Mouse (Mus musculus) ovary, postnatal 14 days (tissue): ENCODE results near the gene Agl.
A peak's percentile ranks its signal among the peaks of the same experiment; 100 is the strongest.
"Not testable (repeated sequence)": the region's sequence is repeated elsewhere in the genome, so short reads cannot be mapped to it uniquely, and the experiment has no call there.

Source experiments
- DNase-seq: peaks from one replicate; pipeline ENCODE4 v3.0.0; 2022; ENCODE audit warnings: low spot score

Gene Agl

GRCm38 (mm10) chr3:116815916-116816315 lies 8.0 kb upstream of the Agl start:
- no peak for DNase-seq

- DNase-seq, result no peak
Measured at GRCm38 (mm10) chr3:116815305-116815797, 7.4 kb upstream of the Agl start.

GRCm38 (mm10) chr3:116812946-116813345 lies 5.0 kb upstream of the Agl start:
- no peak for DNase-seq

- DNase-seq, result not testable (repeated sequence)
Measured at GRCm38 (mm10) chr3:116810351-116810750, 2.4 kb upstream of the Agl start.

- DNase-seq, result no peak
Measured at GRCm38 (mm10) chr3:116809221-116809620, 1.3 kb upstream of the Agl start.

- DNase-seq, result no peak
Measured at GRCm38 (mm10) chr3:116808507-116809217, 696 bp upstream of the Agl start.

GRCm38 (mm10) chr3:116805866-116806265 lies 2.1 kb downstream of the Agl start:
- no peak for DNase-seq

- no peak for DNase-seq
Measured at GRCm38 (mm10) chr3:116804746-116805285, 3.1 kb downstream of the Agl start.

DNA sequence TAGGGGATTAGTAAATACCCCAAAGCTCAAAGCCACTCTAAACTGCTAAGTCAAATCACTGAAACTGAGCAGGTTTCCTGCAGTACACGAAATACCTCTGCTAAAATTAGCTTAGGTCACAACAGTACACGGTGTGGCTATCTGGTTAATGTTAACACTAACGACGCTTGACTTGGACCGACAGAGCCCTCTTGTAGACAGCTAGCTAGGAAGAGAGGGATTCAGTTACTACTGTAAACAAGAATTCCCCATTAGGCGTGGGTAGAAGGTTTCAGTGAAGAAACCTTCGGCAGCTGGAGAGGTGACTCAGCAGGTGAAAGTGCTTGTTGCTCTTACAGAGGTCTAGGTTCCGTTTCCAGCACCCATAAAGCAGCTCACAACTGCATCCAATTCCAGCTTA lies 6.2 kb downstream of the Agl start:
- DNase-seq, result no peak

DNA sequence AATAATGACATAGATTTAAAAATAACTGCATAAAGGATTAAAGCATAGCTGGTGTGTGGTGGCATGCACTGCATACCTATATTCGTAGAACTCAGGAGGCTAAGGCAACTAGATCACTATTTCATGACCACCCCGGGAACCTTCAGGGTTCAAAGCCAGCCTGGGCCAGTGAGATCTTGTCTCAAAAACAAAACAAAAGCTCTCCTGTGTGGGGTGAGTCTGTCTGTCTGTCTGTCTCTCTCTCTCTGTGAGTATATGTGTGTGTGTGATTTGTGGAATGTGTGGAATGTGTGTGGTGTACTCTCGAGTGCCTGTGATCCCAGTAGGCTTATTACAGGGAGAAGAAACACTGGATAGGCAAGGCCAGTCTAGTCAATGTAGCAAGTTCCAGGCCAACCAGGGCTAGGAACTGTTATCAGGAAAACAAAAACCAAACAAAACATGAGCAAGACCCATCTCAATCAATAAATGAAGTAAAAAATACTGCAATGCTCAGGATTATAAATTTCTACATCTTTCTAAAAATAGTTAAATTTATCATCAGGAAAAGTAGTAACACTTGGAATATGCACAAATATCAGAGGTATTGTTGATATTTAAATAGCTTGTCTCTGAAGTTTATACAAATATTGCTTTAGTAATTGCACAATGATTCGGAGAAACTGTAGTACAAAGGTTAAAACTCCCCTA lies 9.0 kb downstream of the Agl start:
- no peak for DNase-seq

GRCm38 (mm10) chr3:116788851-116789250 lies 19.1 kb downstream of the Agl start:
- no peak for DNase-seq

DNA sequence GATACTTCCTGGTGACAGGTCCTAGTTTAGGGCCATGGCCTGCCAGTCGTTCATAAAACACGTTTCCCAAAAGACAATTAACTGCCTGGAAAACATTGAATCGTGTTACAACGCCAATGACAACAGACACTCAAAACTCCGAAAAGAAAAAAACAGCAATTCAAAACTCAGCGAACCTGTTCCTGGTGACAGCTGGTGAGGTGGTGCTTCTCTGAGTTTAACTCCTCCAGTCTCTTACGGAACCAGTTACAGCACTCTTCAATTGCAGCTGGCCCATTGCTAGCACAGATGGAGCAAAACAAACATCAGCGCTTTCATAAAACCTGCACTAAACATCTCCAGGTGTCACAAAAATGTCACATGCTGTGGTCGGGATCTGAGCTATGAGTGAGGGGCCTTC lies 21.4 kb downstream of the Agl start:
- DNase-seq, result no peak

DNA sequence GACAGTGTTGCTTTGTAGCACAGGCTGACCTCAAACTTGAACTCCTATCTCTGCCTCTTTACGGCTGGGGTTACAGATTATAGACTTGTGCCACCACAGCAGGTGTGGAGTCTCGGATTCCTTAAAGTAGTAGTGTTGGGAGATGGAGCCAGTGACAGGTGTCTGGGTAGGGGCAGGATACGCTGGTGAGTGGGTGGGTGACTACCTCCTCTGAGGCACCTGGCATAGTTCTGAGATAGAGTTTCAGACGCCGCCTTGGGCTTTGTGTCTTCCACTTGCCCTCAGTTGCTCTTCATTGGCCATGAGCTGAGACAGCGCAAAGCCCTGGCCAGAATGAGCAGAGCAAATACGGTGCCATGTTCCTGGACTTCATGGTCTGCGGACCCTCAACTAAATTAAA lies 22.1 kb downstream of the Agl start:
- DNase-seq, result no peak

- DNase-seq, result no peak
Measured at GRCm38 (mm10) chr3:116784811-116785210, 23.2 kb downstream of the Agl start.

- DNase-seq, result no peak
Measured at GRCm38 (mm10) chr3:116784290-116784689, 23.7 kb downstream of the Agl start.

- no peak for DNase-seq
Measured at GRCm38 (mm10) chr3:116776961-116777360, 31.0 kb downstream of the Agl start.

- DNase-seq, result no peak
Measured at GRCm38 (mm10) chr3:116773836-116774235, 34.1 kb downstream of the Agl start.

DNA sequence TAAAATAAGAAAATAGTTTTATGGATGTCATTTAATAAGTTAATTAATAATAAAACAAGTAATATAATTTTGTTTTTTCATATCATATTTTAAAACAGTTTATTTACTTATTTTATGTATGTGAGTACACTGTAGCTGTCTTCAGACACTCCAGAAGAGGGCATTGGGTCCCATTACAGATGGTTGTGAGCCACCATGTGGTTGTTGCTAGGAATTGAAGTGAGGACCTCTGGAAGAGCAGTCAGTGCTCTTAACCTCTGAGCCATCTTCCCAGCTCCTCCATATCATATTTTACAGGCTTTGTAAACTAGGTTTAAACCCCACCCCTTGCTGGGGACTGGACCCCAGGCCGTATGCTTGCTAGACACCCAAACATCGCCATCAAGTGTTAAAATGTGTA lies 36.4 kb downstream of the Agl start:
- no peak for DNase-seq

DNA sequence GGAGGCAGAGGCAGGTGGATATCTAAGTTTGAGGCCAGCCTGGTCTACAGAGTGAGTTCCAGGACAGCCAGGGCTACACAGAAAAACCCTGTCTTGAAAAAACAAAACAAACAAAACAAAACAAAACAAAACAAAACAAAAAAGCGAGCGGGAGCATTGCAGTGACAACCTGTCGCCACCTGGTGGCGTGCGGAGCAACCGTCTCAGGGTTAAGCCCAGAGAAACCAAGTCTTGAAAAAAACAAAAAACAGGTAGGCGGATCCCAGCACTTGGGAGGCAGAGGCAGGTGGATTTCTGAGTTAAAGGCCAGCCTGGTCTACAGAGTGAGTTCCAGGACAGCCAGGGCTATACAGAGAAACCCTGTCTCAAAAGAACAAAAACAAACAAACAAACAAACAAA lies 41.0 kb downstream of the Agl start:
- DNase-seq, result not testable (repeated sequence)

DNA sequence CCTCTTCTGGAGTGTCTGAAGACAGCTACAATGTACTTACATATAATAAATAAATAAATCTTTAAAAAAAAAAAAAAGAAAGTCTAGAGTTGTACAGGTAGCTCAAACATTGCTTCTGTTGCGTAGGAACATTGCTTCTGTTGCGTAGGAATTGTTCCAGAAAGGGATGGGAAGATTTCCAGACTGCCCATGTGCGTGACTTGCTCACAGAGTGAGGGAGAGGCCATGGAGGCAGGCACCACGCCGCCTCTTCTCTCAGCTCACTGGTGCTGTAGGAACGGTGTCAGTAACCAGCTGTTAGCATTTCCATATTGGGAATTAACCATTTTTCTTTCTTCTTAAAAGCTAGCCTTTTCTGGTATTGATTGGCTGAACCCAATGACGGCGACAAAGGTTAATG lies 55.1 kb downstream of the Agl start:
- DNase-seq, result no peak

GRCm38 (mm10) chr3:116751191-116751860 lies 56.6 kb downstream of the Agl start:
- peak; percentile 31 for DNase-seq

- DNase-seq, result peak; percentile 26
Measured at GRCm38 (mm10) chr3:116748391-116749170, 59.4 kb downstream of the Agl start.
